Mouse (Mus musculus): ENCODE measurements around the gene Plce1. TPM values are rescaled to one million over a fixed set of nuclear protein-coding genes. Genes with fewer than 3 reads are reported as not detected.

Plce1 gene
- polyA plus RNA-seq, 1 experiment from 2014 or later: 2.7 TPM

DNA sequence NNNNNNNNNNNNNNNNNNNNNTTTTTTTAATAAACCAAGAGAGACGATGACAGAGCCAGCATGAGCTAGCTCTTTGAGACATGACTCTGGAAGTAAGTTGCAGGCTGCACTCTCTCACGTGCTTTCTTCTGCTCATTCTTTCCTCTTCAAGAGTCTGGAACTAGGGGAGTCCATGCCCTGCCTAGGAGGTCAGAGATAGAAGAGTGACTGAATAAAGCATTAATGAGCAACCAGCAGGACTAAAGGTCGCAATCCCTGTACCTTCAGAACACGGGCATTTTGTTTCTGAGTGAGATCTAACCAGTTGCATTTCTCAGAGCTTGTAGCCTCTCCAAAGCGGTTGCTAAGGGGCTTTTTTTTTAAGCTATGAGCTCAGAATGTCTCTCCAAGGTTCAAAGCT, 206.4 kb downstream of the Plce1 start:
- no peaks in the 10 kb centered on the region for H3K9me3 ChIP-seq
- no peak overlapping the region for H3K4me3 ChIP-seq
- WGBS: 69% methylated on average over 5 of the region's 5 CpGs
- no peaks in the 10 kb centered on the region for H3K36me3 ChIP-seq (replicated peaks)
- no peak overlapping the region for H3K27ac ChIP-seq (replicated peaks)
- no peaks in the 10 kb centered on the region for H3K27me3 ChIP-seq (replicated peaks; ENCODE audit: low read depth, poor library complexity, severe bottlenecking)
- DNase-seq (ENCODE audit: low spot score): no peak
- peaks cover 7% of the 10 kb centered on the region for H3K4me1 ChIP-seq

DNA sequence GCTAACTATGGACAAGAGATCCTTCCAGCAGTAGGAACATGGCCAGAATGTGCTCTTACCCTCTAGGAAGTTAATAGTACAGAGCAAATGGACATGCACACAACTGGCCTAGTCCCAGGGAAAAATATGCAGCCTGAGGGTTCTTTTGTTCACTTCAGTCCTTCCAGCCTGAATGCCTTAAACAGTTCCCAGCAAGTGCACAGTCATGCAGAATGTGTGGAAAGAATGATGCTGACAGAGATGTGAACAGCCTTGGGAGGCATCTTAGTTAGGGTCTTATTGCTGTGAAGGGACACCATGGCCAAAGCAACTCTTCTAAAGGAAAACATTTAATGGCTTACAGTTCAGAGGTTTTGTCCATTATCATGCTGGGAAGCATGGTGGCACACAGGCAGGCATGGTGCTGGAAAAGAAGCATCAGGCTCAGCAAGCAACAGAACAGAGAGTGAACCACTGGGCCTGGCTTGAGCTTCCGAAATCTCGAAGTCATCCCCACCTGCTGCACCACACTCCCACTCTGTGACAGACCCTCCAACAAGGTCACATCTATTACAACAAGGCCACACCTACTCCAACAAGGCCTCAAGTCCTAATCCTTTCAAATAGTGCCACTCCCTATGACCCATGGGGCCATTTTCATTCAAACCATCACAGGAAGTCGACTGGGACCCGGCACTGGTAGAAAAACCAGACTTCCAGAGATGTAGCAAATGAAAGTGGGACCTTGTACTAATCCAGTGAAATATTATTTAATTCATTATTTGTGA, 208.0 kb downstream of the Plce1 start:
- no peaks in the 10 kb centered on the region for H3K36me3 ChIP-seq (replicated peaks)
- no peaks in the 10 kb centered on the region for H3K4me1 ChIP-seq
- H3K4me3 ChIP-seq: no peak overlapping the region
- no peak for DNase-seq (ENCODE audit: low spot score)
- no peak overlapping the region for H3K27ac ChIP-seq (replicated peaks)
- no peaks in the 10 kb centered on the region for H3K9me3 ChIP-seq
- no peaks in the 10 kb centered on the region for H3K27me3 ChIP-seq (replicated peaks; ENCODE audit: low read depth, poor library complexity, severe bottlenecking)
- WGBS: 86% methylated on average over 4 of the region's 4 CpGs

DNA sequence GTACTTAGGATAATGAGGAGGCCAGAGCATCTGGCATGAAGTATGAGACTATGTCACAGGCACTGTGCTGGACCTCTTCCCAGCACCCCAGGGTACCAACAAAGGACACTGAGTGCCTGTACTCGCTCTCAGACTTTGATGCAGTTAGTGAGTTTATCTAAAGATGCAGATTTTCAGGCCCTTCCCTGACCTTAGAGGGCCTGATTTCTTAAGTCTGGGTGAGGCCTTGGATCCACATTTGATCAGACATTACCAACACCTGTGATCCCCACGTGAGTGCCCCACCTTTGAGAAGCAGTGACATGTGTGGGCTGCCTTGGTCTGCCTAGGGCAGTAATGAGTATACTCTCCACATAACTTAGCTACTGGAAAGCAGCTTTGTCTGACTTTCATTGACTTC, 209.4 kb downstream of the Plce1 start:
- Histone ChIP-seq H3K27me3 (replicated peaks; ENCODE audit: low read depth, poor library complexity, severe bottlenecking) (no peaks in the 10 kb centered on the region), H3K36me3 (replicated peaks) (no peaks in the 10 kb centered on the region), H3K9me3 (no peaks in the 10 kb centered on the region), H3K27ac (replicated peaks) (no peak overlapping the region), H3K4me1 (no peaks in the 10 kb centered on the region), H3K4me3 (no peak overlapping the region)
- WGBS: 87% methylated on average over 2 of the region's 2 CpGs
- DNase-seq (ENCODE audit: low spot score): no peak

DNA sequence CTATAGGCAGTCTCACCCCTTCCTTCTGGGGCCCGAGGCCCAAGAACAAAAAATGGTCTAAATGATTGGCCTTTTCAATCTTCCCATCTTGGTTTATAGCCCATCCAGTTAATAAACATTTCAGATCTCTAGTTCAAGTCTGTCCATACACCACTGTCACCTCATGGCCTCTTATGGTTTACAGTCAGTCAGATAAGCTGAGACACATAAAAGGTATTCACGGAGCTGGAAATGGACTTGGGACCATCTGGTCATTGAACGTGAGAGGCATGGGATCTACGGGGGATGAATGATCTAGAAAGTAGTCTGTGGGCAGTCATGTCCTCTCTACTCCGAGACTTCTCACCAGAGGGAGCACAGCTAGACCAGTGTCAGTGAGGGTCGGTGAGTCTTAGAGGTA, 210.6 kb downstream of the Plce1 start:
- H3K27me3 ChIP-seq (replicated peaks; ENCODE audit: low read depth, poor library complexity, severe bottlenecking): no peaks in the 10 kb centered on the region
- 90% methylated on average over 6 of the region's 6 CpGs for WGBS
- DNase-seq (ENCODE audit: low spot score): no peak
- no peaks in the 10 kb centered on the region for H3K36me3 ChIP-seq (replicated peaks)
- H3K27ac ChIP-seq (replicated peaks): no peak overlapping the region
- H3K9me3 ChIP-seq: no peaks in the 10 kb centered on the region
- no peak overlapping the region for H3K4me3 ChIP-seq
- no peaks in the 10 kb centered on the region for H3K4me1 ChIP-seq

DNA sequence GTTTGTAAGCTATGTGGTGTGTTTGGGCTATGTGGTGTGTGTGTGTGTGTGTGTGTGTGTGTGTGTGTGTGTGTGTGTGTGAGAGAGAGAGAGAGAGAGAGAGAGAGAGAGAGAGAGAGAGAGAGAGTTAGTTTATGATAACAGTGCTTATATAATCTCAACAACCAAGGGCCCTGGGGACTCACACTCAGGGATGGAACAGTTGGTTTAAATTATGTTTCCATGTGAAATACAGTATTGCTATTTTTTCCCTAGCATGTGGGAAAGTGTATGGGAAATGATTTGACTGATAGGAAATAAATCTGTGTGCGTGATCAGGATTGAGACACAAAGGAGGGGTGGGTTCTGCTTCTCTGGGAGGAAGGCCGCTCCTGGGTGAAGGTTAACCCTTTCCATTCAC, 212.4 kb downstream of the Plce1 start:
- no peak for DNase-seq (ENCODE audit: low spot score)
- no peak overlapping the region for H3K4me3 ChIP-seq
- no peaks in the 10 kb centered on the region for H3K9me3 ChIP-seq
- H3K4me1 ChIP-seq: no peaks in the 10 kb centered on the region
- no peaks in the 10 kb centered on the region for H3K27me3 ChIP-seq (replicated peaks; ENCODE audit: low read depth, poor library complexity, severe bottlenecking)
- no peak overlapping the region for H3K27ac ChIP-seq (replicated peaks)
- H3K36me3 ChIP-seq (replicated peaks): no peaks in the 10 kb centered on the region
- WGBS: 49% methylated on average over 2 of the region's 2 CpGs

DNA sequence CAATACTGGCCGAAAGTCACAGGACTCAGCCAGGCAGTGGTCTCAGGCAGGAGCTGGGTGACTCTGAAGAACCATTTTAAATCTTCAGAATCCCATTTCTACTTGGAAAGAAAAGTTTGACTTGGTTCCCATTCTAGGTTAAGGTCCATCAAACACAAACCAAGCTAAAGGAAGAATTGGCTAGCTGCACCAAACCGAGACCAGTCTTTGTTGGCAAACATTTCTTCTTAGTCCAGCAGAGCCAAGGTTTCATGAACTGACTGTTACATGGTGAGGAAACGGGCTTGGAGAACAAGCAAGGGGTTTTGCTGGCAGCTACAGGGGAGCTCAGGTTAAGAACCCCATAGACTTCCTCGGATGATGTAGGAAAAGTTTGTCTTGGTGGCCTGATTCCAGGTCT, 212.9 kb downstream of the Plce1 start:
- no peak overlapping the region for H3K4me3 ChIP-seq
- H3K27ac ChIP-seq (replicated peaks): no peak overlapping the region
- 89% methylated on average over 4 of the region's 4 CpGs for WGBS
- no peaks in the 10 kb centered on the region for H3K27me3 ChIP-seq (replicated peaks; ENCODE audit: low read depth, poor library complexity, severe bottlenecking)
- no peak for DNase-seq (ENCODE audit: low spot score)
- no peaks in the 10 kb centered on the region for H3K36me3 ChIP-seq (replicated peaks)
- H3K9me3 ChIP-seq: no peaks in the 10 kb centered on the region
- no peaks in the 10 kb centered on the region for H3K4me1 ChIP-seq

DNA sequence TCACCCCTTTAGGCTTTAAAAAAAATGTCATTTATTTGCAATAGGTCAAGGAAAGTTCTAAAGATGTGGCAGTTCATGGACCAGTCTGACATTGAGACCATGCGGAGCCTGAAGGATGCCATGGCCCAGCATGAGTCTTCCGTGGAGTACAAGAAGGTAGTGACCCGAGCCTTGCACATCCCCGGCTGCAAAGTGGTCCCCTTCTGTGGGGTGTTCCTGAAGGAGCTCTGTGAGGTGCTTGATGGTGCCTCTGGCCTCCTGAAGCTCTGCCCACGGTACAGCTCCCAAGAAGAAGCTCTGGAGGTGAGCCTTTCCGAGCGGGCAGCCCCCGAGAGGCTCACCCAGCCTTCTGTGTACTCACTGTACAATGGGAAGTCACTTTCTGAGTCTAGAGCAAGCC, 220.9 kb downstream of the Plce1 start:
- WGBS: 88% methylated on average over 8 of the region's 8 CpGs
- DNase-seq (ENCODE audit: low spot score): no peak

DNA sequence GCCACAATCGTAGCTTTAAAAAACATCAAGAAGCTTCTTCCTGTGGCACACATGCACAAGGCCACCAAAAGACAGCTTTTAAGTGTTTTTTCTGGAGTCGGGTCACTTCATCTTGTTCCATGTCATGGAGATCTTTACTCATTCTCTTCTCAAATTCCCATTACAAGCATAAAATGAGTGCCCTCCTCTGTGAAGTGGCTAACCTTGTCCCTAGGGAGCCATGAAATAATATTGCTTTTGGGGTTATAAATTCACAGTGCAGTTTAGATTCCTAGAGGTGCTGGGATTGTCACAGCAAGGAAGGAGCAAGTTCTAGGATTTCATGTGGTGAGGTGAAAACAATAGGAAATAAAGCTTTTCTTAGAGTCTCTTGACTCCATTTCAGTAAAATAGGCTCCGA, 223.8 kb downstream of the Plce1 start:
- H3K4me3 ChIP-seq: no peak overlapping the region
- H3K36me3 ChIP-seq (replicated peaks): no peaks in the 10 kb centered on the region
- no peak overlapping the region for H3K27ac ChIP-seq (replicated peaks)
- H3K9me3 ChIP-seq: no peaks in the 10 kb centered on the region
- 76% methylated on average over 3 of the region's 3 CpGs for WGBS
- no peak for DNase-seq (ENCODE audit: low spot score)
- no peaks in the 10 kb centered on the region for H3K4me1 ChIP-seq
- no peaks in the 10 kb centered on the region for H3K27me3 ChIP-seq (replicated peaks; ENCODE audit: low read depth, poor library complexity, severe bottlenecking)

More for the DNA sequence above, 220.9 kb downstream of the Plce1 start:
- Histone ChIP-seq H3K9me3 (no peaks in the 10 kb centered on the region), H3K36me3 (replicated peaks) (no peaks in the 10 kb centered on the region), H3K27me3 (replicated peaks; ENCODE audit: low read depth, poor library complexity, severe bottlenecking) (no peaks in the 10 kb centered on the region), H3K4me1 (no peaks in the 10 kb centered on the region), H3K4me3 (no peak overlapping the region), H3K27ac (replicated peaks) (no peak overlapping the region)

DNA sequence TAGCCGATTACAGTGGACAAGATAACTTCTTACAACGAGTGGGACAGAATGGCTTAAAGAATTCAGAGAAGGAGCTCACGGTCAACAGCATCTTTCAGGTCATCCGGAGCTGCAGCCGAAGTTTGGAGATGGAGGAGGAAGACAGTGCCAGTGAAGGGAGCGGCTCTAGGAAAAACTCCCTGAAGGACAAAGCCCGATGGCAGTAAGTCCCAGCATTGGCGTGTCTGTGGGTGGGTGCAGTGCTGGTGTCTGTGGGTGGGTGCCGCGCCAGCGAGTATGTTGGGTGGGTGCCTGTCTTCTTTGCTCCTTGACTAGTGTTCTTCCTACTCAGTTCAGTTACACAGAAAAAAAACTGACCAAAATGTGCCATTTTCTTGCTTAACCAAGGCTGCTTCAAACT, 224.3 kb downstream of the Plce1 start:
- H3K36me3 ChIP-seq (replicated peaks): no peaks in the 10 kb centered on the region
- no peaks in the 10 kb centered on the region for H3K9me3 ChIP-seq
- no peaks in the 10 kb centered on the region for H3K4me1 ChIP-seq
- no peak overlapping the region for H3K27ac ChIP-seq (replicated peaks)
- no peak overlapping the region for H3K4me3 ChIP-seq
- 91% methylated on average over 11 of the region's 11 CpGs for WGBS
- no peak for DNase-seq (ENCODE audit: low spot score)
- no peaks in the 10 kb centered on the region for H3K27me3 ChIP-seq (replicated peaks; ENCODE audit: low read depth, poor library complexity, severe bottlenecking)

DNA sequence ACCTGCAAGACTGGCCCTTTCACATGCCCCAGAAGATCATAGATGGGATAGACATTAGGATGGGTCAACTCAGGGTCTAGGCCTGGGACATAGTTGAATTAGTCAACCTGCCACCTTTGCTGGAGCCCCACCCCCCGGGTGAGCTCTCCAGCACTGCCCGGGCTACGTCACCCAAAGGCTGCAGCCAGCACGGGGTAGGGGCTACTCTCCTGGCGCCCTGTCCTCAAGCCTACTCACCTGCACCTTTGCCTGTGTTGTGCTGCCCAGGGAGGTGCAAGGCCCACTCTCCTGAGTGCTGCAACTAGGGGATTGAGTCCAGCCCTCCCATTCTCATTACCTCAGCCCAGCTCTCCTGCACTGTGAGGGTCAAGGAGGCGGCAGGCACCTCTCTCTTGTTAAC, 225.5 kb downstream of the Plce1 start:
- no peaks in the 10 kb centered on the region for H3K36me3 ChIP-seq (replicated peaks)
- H3K9me3 ChIP-seq: no peaks in the 10 kb centered on the region
- H3K27ac ChIP-seq (replicated peaks): no peak overlapping the region
- H3K27me3 ChIP-seq (replicated peaks; ENCODE audit: low read depth, poor library complexity, severe bottlenecking): no peaks in the 10 kb centered on the region
- DNase-seq (ENCODE audit: low spot score): no peak
- WGBS: 89% methylated on average over 6 of the region's 6 CpGs
- no peak overlapping the region for H3K4me3 ChIP-seq
- no peaks in the 10 kb centered on the region for H3K4me1 ChIP-seq

DNA sequence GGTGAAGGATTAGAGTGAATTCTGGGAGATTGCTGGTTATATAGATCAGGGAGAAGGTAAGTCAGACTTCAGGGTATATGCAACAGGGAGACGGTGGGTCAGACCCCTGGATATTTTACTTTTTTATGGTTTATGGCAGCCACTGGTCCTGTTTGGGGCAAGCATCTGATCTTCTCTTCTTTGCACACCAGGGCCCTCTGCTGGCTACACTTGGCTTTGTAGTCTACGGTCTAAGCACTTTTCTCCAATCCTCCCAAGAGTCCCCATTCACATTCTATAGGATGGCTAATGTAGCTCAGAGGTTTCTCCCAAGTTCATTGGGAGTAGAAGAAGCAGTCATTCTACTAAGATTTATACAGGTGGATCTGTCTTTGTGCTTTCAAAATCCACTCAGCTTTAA, 228.5 kb downstream of the Plce1 start:
- 86% methylated on average over 2 of the region's 2 CpGs for WGBS
- no peaks in the 10 kb centered on the region for H3K4me1 ChIP-seq
- H3K27ac ChIP-seq (replicated peaks): no peak overlapping the region
- no peaks in the 10 kb centered on the region for H3K36me3 ChIP-seq (replicated peaks)
- DNase-seq (ENCODE audit: low spot score): no peak
- H3K4me3 ChIP-seq: no peak overlapping the region
- H3K9me3 ChIP-seq: no peaks in the 10 kb centered on the region
- H3K27me3 ChIP-seq (replicated peaks; ENCODE audit: low read depth, poor library complexity, severe bottlenecking): no peaks in the 10 kb centered on the region

DNA sequence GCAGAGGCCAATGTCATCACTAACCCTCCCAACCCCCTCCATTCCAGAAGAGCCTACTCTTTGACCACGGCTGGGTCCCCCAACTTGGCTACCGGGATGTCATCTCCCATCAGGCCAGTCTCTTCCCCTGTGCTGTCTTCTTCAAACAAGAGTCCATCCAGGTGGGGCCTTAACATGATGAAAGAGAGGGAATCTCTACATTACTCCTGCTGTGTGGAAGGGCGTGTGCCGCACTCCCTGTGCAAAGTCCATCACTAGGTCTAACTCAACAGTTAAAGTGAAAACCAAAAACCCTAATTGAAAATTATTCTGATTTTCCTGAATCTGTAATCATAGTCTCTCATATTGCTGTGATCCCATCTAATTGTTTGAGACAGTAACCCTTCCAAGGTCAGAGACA, 240.9 kb downstream of the Plce1 start:
- Histone ChIP-seq H3K27me3 (replicated peaks; ENCODE audit: low read depth, poor library complexity, severe bottlenecking) (no peaks in the 10 kb centered on the region), H3K4me1 (no peaks in the 10 kb centered on the region), H3K36me3 (replicated peaks) (no peaks in the 10 kb centered on the region), H3K4me3 (no peak overlapping the region), H3K27ac (replicated peaks) (no peak overlapping the region), H3K9me3 (no peaks in the 10 kb centered on the region)
- no peak for DNase-seq (ENCODE audit: low spot score)
- 90% methylated on average over 4 of the region's 4 CpGs for WGBS

DNA sequence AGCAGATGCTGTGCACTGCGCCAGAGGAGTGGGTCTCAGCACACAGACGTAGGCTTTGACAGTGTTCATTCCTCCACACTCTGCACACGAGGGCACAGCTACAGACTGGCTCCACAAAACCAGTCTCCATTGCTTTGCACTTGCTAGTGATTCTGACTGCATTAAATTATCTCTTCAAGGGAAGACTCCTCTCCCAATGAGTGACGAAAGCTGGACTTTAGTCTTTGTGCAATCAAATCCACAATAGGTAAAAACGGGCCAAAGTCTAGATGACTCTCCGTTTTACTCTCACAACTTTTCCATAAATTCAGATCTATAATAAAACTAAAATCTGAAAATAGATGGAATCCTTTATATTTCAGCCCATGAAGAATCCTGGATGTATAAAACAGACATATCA, 242.1 kb downstream of the Plce1 start:
- Histone ChIP-seq H3K27me3 (replicated peaks; ENCODE audit: low read depth, poor library complexity, severe bottlenecking) (no peaks in the 10 kb centered on the region), H3K27ac (replicated peaks) (no peak overlapping the region), H3K36me3 (replicated peaks) (no peaks in the 10 kb centered on the region), H3K4me3 (no peak overlapping the region), H3K4me1 (no peaks in the 10 kb centered on the region; the same call in 1 of the 2 replicates), H3K9me3 (no peaks in the 10 kb centered on the region)
- 88% methylated on average over 6 of the region's 6 CpGs for WGBS
- DNase-seq (ENCODE audit: low spot score): no peak

Data from embryonic facial prominence, embryonic 10.5 days (tissue).